Mouse (Mus musculus) embryonic facial prominence, embryonic 14.5 days (tissue): ENCODE measurements around the gene Lman1l. TPM values are rescaled to one million over a fixed set of nuclear protein-coding genes. Genes with fewer than 3 reads are reported as not detected.

Source experiments
- ATAC-seq: fragments of 200-750 bp; cut with Nextera tagmentation; 2 replicates; pipeline ENCODE4 v1.8.0; 2017; ENCODE audit warnings: low read depth, moderate number of reproducible peaks, moderate TSS enrichment
- DNase-seq: peaks from one replicate; pipeline ENCODE4 v3.0.0-alpha.2; 2015; ENCODE audit warnings: low spot score
- H3K27ac ChIP-seq: fragments of 300-500 bp; sonication (generic); replicated peaks from 2 replicates; pipeline ENCODE4 v1.5.1; 2014; ENCODE audit warnings: low read depth, mild to moderate bottlenecking, low read length, moderate library complexity
- H3K27me3 ChIP-seq: fragments of 300-500 bp; sonication (generic); replicated peaks from 2 replicates; pipeline ENCODE4 v1.6.1; 2014; ENCODE audit warnings: low read length; ENCODE audit not compliant: control insufficient read depth, insufficient read depth
- H3K36me3 ChIP-seq: fragments of 300-500 bp; sonication (generic); 2 replicates; pipeline ENCODE4 v1.6.1; 2014; ENCODE audit warnings: low read length, mixed read lengths; ENCODE audit not compliant: control insufficient read depth, insufficient read depth
- H3K4me1 ChIP-seq: fragments of 300-500 bp; sonication (generic); 2 replicates; pipeline ENCODE4 v1.6.1; 2014; ENCODE audit warnings: antibody characterized with exemption, low read length; ENCODE audit not compliant: control insufficient read depth, insufficient read depth
- H3K4me2 ChIP-seq: fragments of 300-500 bp; sonication (generic); 2 replicates; pipeline ENCODE4 v1.6.1; 2014; ENCODE audit warnings: low read depth, mild to moderate bottlenecking, low read length, moderate library complexity, mixed read lengths
- H3K4me3 ChIP-seq: fragments of 300-500 bp; sonication (generic); 2 replicates; pipeline ENCODE4 v1.5.1; 2014; ENCODE audit warnings: low read depth, mild to moderate bottlenecking, low read length
- H3K9ac ChIP-seq: fragments of 300-500 bp; sonication (generic); 2 replicates; pipeline ENCODE4 v1.6.1; 2014; ENCODE audit warnings: low read depth, mild to moderate bottlenecking, low read length, moderate library complexity, mixed read lengths
- H3K9me3 ChIP-seq: fragments of 300-500 bp; sonication (generic); 2 replicates; pipeline ENCODE4 v1.6.1; 2016; ENCODE audit warnings: low read length; ENCODE audit not compliant: control insufficient read depth
- WGBS: fragments of 180-500 bp; shearing (Covaris S2); extraction: QIAGEN DNeasy Blood & Tissue Kit; methylation state at CpG from one replicate; pipeline ENCODE4 v1.1.7; 2014; 5-methylcytosine and 5-hydroxymethylcytosine counted together
- polyA plus RNA-seq: library from polyadenylated mRNA; unstranded; fragments of >200 nt; fragmentation: Nextera tagmentation; extraction: Ambion mirVana; gene quantifications from 2 replicates; pipeline ENCODE4 v1.2.1, GENCODE M21; 2014

Gene Lman1l
- polyA plus RNA-seq, 1 experiment from 2014 or later: not detected

DNA sequence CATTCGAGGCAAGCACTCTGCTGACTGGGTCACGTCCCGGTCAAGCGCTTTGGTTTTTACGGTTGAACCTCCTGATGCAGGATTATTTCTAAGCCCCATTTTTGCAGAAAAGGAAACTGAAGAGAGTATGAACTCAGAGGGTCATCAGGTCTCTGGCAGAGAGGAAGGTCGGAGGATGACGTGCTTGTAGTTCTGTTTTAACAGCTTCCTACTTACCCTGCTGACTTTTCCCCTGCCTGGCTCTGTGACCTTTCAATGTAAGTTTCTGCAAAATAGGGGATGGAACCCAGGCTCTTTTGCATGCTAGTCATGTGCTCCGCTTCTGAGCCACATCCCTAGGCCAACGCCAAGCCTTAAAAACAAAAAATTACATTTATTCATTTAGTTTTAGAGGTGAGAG, 31.8 kb upstream of the Lman1l start:
- H3K27ac ChIP-seq: no peak overlapping the region
- H3K4me3 ChIP-seq: no peak overlapping the region
- DNase-seq (no peak), ATAC-seq (no peak)
- no peaks in the 10 kb centered on the region for H3K9me3 ChIP-seq
- no peaks in the 10 kb centered on the region for H3K36me3 ChIP-seq
- no peak overlapping the region for H3K9ac ChIP-seq
- 59% methylated on average over 9 of the region's 9 CpGs for WGBS
- 0 out of 2 replicates have a peak, but pooled peaks cover 9% of the 10 kb centered on the region for H3K27me3 ChIP-seq
- H3K4me2 ChIP-seq: no peak overlapping the region
- H3K4me1 ChIP-seq: peaks cover 7% of the 10 kb centered on the region

GRCm38 (mm10) chr9:57650786-57651311, 30.3 kb upstream of the Lman1l start:
- H3K4me1 ChIP-seq: peaks cover 7% of the 10 kb centered on the region
- no peak overlapping the region for H3K27ac ChIP-seq
- H3K36me3 ChIP-seq: no peaks in the 10 kb centered on the region
- no peak overlapping the region for H3K4me2 ChIP-seq
- ATAC-seq: no peak
- peak; percentile 51 for DNase-seq
- H3K9me3 ChIP-seq: no peaks in the 10 kb centered on the region
- peak overlapping the region; percentile 25; the same call in 1 of the 2 replicates for H3K9ac ChIP-seq
- H3K27me3 ChIP-seq: 0 out of 2 replicates have a peak, but pooled peaks cover 9% of the 10 kb centered on the region
- H3K4me3 ChIP-seq: no peak overlapping the region
- 9% methylated on average over 6 of the region's 6 CpGs for WGBS

GRCm38 (mm10) chr9:57650130-57650785, 29.7 kb upstream of the Lman1l start:
- 95% methylated on average over 6 of the region's 6 CpGs for WGBS
- H3K4me2 ChIP-seq: no peak overlapping the region
- H3K36me3 ChIP-seq: no peaks in the 10 kb centered on the region
- no peaks in the 10 kb centered on the region for H3K9me3 ChIP-seq
- H3K27ac ChIP-seq: no peak overlapping the region
- ATAC-seq (no peak), DNase-seq (no peak)
- no peak overlapping the region for H3K4me3 ChIP-seq
- H3K27me3 ChIP-seq: 0 out of 2 replicates have a peak, but pooled peaks cover 9% of the 10 kb centered on the region
- no peak overlapping the region for H3K9ac ChIP-seq
- H3K4me1 ChIP-seq: peaks cover 7% of the 10 kb centered on the region

GRCm38 (mm10) chr9:57647286-57648108, 26.9 kb upstream of the Lman1l start:
- no peak overlapping the region for H3K4me2 ChIP-seq
- H3K4me3 ChIP-seq: no peak overlapping the region
- peaks cover 22% of the 10 kb centered on the region for H3K4me1 ChIP-seq
- no peak overlapping the region for H3K9ac ChIP-seq
- ATAC-seq (no peak), DNase-seq (no peak)
- WGBS: 65% methylated on average over 4 of the region's 4 CpGs
- no peaks in the 10 kb centered on the region for H3K9me3 ChIP-seq
- H3K27ac ChIP-seq: no peak overlapping the region
- H3K36me3 ChIP-seq: no peaks in the 10 kb centered on the region
- no peaks in the 10 kb centered on the region for H3K27me3 ChIP-seq

- H3K4me2 ChIP-seq: no peak overlapping the region
- WGBS: 68% methylated on average over 12 of the region's 12 CpGs
- no peaks in the 10 kb centered on the region for H3K27me3 ChIP-seq
- no peak overlapping the region for H3K9ac ChIP-seq
- no peak overlapping the region for H3K4me3 ChIP-seq
- H3K36me3 ChIP-seq: 0 out of 2 replicates have a peak, but pooled peaks cover 7% of the 10 kb centered on the region
- no peaks in the 10 kb centered on the region for H3K9me3 ChIP-seq
- no peak overlapping the region for H3K27ac ChIP-seq
- peaks cover 22% of the 10 kb centered on the region for H3K4me1 ChIP-seq
- DNase-seq (no peak), ATAC-seq (no peak)
These were observed 26.1 kb upstream of the Lman1l start for GRCm38 (mm10) chr9:57646551-57647103.

DNA sequence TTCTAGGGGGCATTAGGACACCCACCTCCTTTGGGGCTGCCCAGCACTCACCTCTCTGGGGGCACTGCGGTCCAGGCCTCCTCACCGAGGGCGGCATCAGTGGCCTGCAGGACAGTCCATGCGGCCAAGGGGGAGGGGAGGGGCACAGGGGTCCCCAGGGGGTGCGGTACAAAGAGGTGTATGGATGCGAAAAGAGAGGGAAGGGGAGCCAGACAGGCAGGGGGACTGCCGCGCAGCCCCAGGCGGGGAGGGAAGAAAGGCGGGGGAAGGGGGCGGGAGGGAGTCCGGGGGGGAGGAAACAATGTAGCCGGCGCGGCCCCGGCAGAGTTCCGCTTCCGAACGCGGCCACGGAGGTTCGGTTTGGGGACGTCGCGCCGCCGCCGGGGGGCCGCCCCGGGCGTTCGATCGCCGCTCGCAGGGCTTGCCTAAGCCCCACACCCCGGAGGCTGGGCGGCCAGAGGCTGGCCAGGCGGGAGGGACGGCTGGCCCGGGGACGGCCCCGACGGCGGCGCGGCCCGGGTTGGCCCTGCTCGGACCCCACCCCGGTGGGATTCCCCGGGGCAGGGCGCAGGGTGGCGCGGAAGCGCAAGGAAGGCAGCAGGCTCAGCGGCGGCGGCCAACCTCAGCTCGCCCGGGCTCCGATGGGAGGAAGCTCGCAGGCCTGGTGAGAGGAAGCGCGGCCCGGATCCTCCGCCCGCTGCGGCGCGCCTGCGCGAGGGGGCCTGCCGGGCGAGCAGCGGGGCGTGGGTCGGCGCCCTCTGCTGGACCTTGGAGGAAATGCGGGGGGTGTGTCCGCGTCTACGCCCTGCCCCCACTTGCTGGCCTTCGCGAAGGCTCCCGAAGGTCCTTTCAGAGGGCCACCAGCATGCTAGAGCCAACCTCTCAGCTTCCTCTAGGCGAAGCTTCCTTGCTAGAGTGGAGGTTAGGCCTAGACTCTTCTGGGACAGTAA, 24.6 kb upstream of the Lman1l start:
- Histone ChIP-seq H3K27ac (peak overlapping the region; percentile 93), H3K4me2 (peak overlapping the region; percentile 83), H3K4me3 (peak overlapping the region; percentile 84), H3K27me3 (no peaks in the 10 kb centered on the region), H3K9me3 (no peaks in the 10 kb centered on the region), H3K9ac (peak overlapping the region; percentile 96), H3K36me3 (0 out of 2 replicates have a peak, but pooled peaks cover 7% of the 10 kb centered on the region), H3K4me1 (peaks cover 26% of the 10 kb centered on the region)
- 0% methylated on average over 3 of the region's 85 CpGs for WGBS
- DNase-seq (peak; percentile 92), ATAC-seq (peak; percentile 91)

- ATAC-seq: no peak
- H3K9ac ChIP-seq: peak overlapping the region; percentile 96
- peak overlapping the region; percentile 83 for H3K4me2 ChIP-seq
These were observed 23.9 kb upstream of the Lman1l start for GRCm38 (mm10) chr9:57644442-57644943.

More at GRCm38 (mm10) chr9:57644442-57644943, 23.9 kb upstream of the Lman1l start:
- H3K36me3 ChIP-seq: 0 out of 2 replicates have a peak, but pooled peaks cover 7% of the 10 kb centered on the region
- no peaks in the 10 kb centered on the region for H3K27me3 ChIP-seq
- H3K4me1 ChIP-seq: peaks cover 33% of the 10 kb centered on the region
- peak overlapping the region; percentile 84 for H3K4me3 ChIP-seq
- peak overlapping the region; percentile 93; the same call in 1 of the 2 replicates for H3K27ac ChIP-seq
- no peak for DNase-seq
- H3K9me3 ChIP-seq: no peaks in the 10 kb centered on the region
- WGBS: under 1% methylated on average over 18 of the region's 18 CpGs
